ENCODE assay signal across 16 mouse cellular contexts in the genomic region with DNA sequence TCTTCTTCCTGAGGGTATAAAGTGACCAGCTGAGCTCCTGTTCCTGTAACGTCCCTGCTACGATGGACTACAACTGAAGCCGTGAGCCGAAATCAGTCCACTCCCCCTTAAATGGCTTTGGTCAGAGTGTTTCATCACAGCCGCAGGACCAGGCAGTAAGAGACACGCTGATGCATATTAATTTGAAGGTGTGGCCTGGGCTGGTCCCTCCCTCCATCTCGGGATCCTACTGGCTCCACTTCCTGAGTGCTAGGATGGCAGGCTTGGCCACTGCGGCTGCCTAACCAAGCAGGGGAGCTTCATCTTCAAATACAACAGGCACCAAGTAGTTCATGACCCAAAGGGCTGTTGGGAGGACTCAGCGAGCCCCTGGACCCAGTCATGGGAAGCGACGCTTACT.
DNase-seq lines count a peak whose midpoint lies in the region; ATAC-seq and TF ChIP-seq lines count a peak whose summit lies in the region.
"Had no signal": no experiment of that assay in that cellular context is flagged by ENCODE, and none has a peak within 500 bp of the region (broad histone marks: within the 10 kb centered on the region; RNA-seq: fewer than 3 reads in every experiment).

No protein-coding gene starts in this region.

- H3K27me3 ChIP-seq in hindbrain, embryonic 12.5 days: no peaks in the 10 kb centered on the region
- no peaks in the 10 kb centered on the region for H3K27me3 ChIP-seq in hindbrain, postnatal 0 days (ENCODE audit: insufficient read depth, low read length)
- H3K27me3 ChIP-seq in E14TG2a.4 (ENCODE audit: insufficient read depth, low read length): peaks cover 12% of the 10 kb centered on the region; the same call in 1 of the 2 replicates
- H3K27me3 ChIP-seq in embryonic facial prominence, embryonic 10.5 days (replicated peaks; ENCODE audit: low read depth, poor library complexity, severe bottlenecking): peaks cover 21% of the 10 kb centered on the region
- H3K27me3 ChIP-seq in liver, embryonic 12.5 days (replicated peaks): no peaks in the 10 kb centered on the region; the same call in none of the 2 replicates
- H3K27me3 ChIP-seq: liver, embryonic 15.5 days; Patski had no signal

- peak overlapping the region; percentile 19; the same call in 1 of the 2 replicates for H3K4me2 ChIP-seq in hindbrain, embryonic 12.5 days (replicated peaks)
- no peak overlapping the region for H3K4me2 ChIP-seq in hindbrain, postnatal 0 days (ENCODE audit: low read depth, low read length)
- no peak overlapping the region for H3K4me2 ChIP-seq in liver, embryonic 12.5 days
- H3K4me2 ChIP-seq: heart, embryonic 15.5 days; limb, embryonic 12.5 days; liver, embryonic 15.5 days had no signal

- H3K9ac ChIP-seq in hindbrain, embryonic 12.5 days: no peak overlapping the region
- H3K9ac ChIP-seq in hindbrain, postnatal 0 days (replicated peaks; ENCODE audit: low read length): no peak overlapping the region
- no peak overlapping the region for H3K9ac ChIP-seq in liver, embryonic 12.5 days
- H3K9ac ChIP-seq: heart, embryonic 15.5 days; limb, embryonic 12.5 days; liver, embryonic 15.5 days had no signal

- no peak overlapping the region for H3K27ac ChIP-seq in hindbrain, embryonic 12.5 days
- no peak overlapping the region for H3K27ac ChIP-seq in hindbrain, postnatal 0 days
- H3K27ac ChIP-seq in embryonic facial prominence, embryonic 10.5 days (replicated peaks): no peak overlapping the region; the same call in 1 of the 2 replicates
- no peak overlapping the region for H3K27ac ChIP-seq in liver, embryonic 12.5 days
- H3K27ac ChIP-seq: heart, embryonic 15.5 days; limb, embryonic 12.5 days; liver, embryonic 15.5 days had no signal

- H3K36me3 ChIP-seq in hindbrain, embryonic 12.5 days: no peaks in the 10 kb centered on the region
- H3K36me3 ChIP-seq in hindbrain, postnatal 0 days (ENCODE audit: insufficient read depth, low read length): no peaks in the 10 kb centered on the region
- H3K36me3 ChIP-seq in E14TG2a.4 (ENCODE audit: insufficient read depth, low read length): no peaks in the 10 kb centered on the region
- H3K36me3 ChIP-seq in embryonic facial prominence, embryonic 10.5 days (replicated peaks): no peaks in the 10 kb centered on the region
- H3K36me3 ChIP-seq in liver, embryonic 12.5 days: no peaks in the 10 kb centered on the region
- H3K36me3 ChIP-seq: heart, embryonic 15.5 days; limb, embryonic 12.5 days; liver, embryonic 15.5 days had no signal

- 44% methylated on average over 11 of the region's 11 CpGs for WGBS in hindbrain, embryonic 12.5 days
- 45% methylated on average over 11 of the region's 11 CpGs for WGBS in hindbrain, postnatal 0 days
- WGBS in embryonic facial prominence, embryonic 10.5 days: 44% methylated on average over 11 of the region's 11 CpGs
- WGBS in liver, embryonic 12.5 days (ENCODE audit: insufficient replicate concordance): 36% methylated on average over 11 of the region's 11 CpGs

- ATAC-seq in hindbrain, embryonic 12.5 days (ENCODE audit: low FRiP score): no peak
- ATAC-seq in hindbrain, postnatal 0 days: no peak
- ATAC-seq in liver, embryonic 12.5 days: no peak
- ATAC-seq: Patski had no signal

- DNase-seq in embryo, embryonic 10 days (ENCODE audit: low spot score): peak; percentile 61
- DNase-seq in embryo, embryonic 9.5 days (ENCODE audit: extremely low spot score): no peak
- DNase-seq in hindbrain, postnatal 0 days (ENCODE audit: low spot score): no peak
- DNase-seq in embryonic facial prominence, embryonic 10.5 days (ENCODE audit: low spot score): no peak
- DNase-seq in right cerebral cortex, postnatal 10 days (ENCODE audit: low spot score in 2 of 2): no peak
- DNase-seq: cerebellum, adult 18-20 months; kidney, adult 9 months; right cerebral cortex, postnatal 14 days had no signal

- no peak overlapping the region for H3K4me3 ChIP-seq in hindbrain, embryonic 12.5 days
- no peak overlapping the region for H3K4me3 ChIP-seq in hindbrain, postnatal 0 days (ENCODE audit: low read length)
- H3K4me3 ChIP-seq in E14TG2a.4 (replicated peaks; ENCODE audit: low read length): peak overlapping the region; percentile 63
- peak overlapping the region; percentile 25 for H3K4me3 ChIP-seq in embryonic facial prominence, embryonic 10.5 days
- no peak overlapping the region for H3K4me3 ChIP-seq in liver, embryonic 12.5 days
- H3K4me3 ChIP-seq: erythroblast, embryonic 14.5 days; heart, embryonic 15.5 days; limb, embryonic 12.5 days; liver, embryonic 15.5 days had no signal

- no peak for TF ChIP-seq CTCF in hindbrain, postnatal 0 days (IDR thresholded peaks at IDR 0.05; ENCODE audit: low read depth)
- no peak for TF ChIP-seq CTCF in E14TG2a.4 (conservative IDR thresholded peaks at IDR 0.05; ENCODE audit: low read length)

- H3K9me3 ChIP-seq in hindbrain, embryonic 12.5 days (replicated peaks): no peaks in the 10 kb centered on the region
- H3K9me3 ChIP-seq in hindbrain, postnatal 0 days (ENCODE audit: low read length): no peaks in the 10 kb centered on the region
- no peaks in the 10 kb centered on the region for H3K9me3 ChIP-seq in E14TG2a.4 (ENCODE audit: low read length)
- H3K9me3 ChIP-seq in embryonic facial prominence, embryonic 10.5 days: no peaks in the 10 kb centered on the region
- no peaks in the 10 kb centered on the region for H3K9me3 ChIP-seq in liver, embryonic 12.5 days (replicated peaks)
- H3K9me3 ChIP-seq: heart, embryonic 15.5 days; limb, embryonic 12.5 days; liver, embryonic 15.5 days had no signal

- 0 out of 2 replicates have a peak, but pooled peaks cover 8% of the 10 kb centered on the region for H3K4me1 ChIP-seq in hindbrain, embryonic 12.5 days
- H3K4me1 ChIP-seq in hindbrain, postnatal 0 days (ENCODE audit: insufficient read depth, low read length): no peaks in the 10 kb centered on the region; the same call in 1 of the 2 replicates
- peaks cover 45% of the 10 kb centered on the region for H3K4me1 ChIP-seq in E14TG2a.4 (replicated peaks; ENCODE audit: low read depth, low read length)
- peaks cover 16% of the 10 kb centered on the region for H3K4me1 ChIP-seq in embryonic facial prominence, embryonic 10.5 days
- no peaks in the 10 kb centered on the region for H3K4me1 ChIP-seq in liver, embryonic 12.5 days
- H3K4me1 ChIP-seq: heart, embryonic 15.5 days; limb, embryonic 12.5 days; liver, embryonic 15.5 days had no signal

Comparison
In these comparisons a context has a peak if more than half of its experiments do, and no peak if none do; other contexts are left out.
1. H3K4me3 ChIP-seq: peak in E14TG2a.4 (single experiment) and embryonic facial prominence, embryonic 10.5 days (single experiment); none in hindbrain, embryonic 12.5 days (single experiment), hindbrain, postnatal 0 days (single experiment) and liver, embryonic 12.5 days (single experiment).